Mouse (Mus musculus) liver, embryonic 14.5 days (tissue): Measurements from ENCODE around the gene Syce3.

ENCODE experiments used
- CTCF ChIP-seq: IDR thresholded peaks from 2 replicates; pipeline ENCODE4 v1.5.1; 2016; ENCODE audit warnings: antibody characterized with exemption, low read depth, control low read depth
- EP300 ChIP-seq: IDR thresholded peaks from 2 replicates; pipeline ENCODE4 v1.6.1; 2016; ENCODE audit warnings: antibody characterized with exemption, low read depth

DNA sequence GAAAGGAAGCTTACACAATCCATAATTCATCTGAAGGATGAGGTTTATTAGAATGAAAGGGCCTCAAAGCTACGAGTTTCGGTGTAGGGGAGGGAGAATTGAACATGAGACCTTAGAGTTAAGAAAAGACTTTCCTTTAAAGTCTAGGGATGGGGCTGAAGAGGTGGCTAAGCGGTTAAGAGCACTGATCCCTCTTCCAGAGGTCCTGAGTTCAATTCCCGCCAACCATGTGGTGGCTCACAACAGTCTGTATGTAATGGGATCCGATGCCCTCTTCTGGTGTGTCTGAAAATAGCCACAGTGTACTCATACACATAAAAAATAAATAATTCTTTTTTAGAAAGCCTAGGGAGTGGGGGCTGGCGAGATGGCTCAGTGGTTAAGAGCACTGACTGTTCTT, 20.0 kb upstream of the Syce3 start:
- TF ChIP-seq CTCF (peak; percentile 36; the same call in 1 of the 2 replicates), EP300 (no peak)
